Mouse (Mus musculus): ENCODE measurements around the gene Msh3. TPM values are rescaled to one million over a fixed set of nuclear protein-coding genes. Genes with fewer than 3 reads are reported as not detected.

Msh3 gene
- polyA plus RNA-seq, 1 experiment from 2014 or later, result 27.5 TPM

DNA sequence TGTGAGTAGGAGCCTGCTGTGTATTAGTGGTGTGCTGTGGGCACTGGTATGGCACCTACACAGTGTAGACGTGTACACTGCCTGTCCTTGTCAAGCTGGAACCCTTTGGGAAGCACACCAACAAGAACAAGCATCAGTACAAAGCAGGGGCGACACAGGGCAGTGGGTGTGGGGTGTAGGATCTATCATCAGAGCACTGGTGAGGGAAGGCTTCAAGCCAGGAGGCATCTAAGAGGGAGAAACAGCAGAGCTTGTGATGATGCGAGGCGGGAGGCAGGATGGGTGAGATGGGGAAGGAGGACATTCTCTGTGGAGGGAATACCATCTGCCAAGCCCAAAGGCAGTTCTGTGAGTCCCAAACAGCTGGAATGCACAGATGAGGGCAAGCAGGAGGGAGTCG lies 107.8 kb downstream of the Msh3 start:
- no peak overlapping the region for H3K27ac ChIP-seq
- H3K9ac ChIP-seq, result no peak overlapping the region
- no peak overlapping the region for H3K4me3 ChIP-seq (replicated peaks; ENCODE audit: low read length)
- H3K36me3 ChIP-seq (replicated peaks; ENCODE audit: control insufficient read depth, insufficient read depth), result 0 out of 2 replicates have a peak, but pooled peaks cover 3% of the 10 kb centered on the region
- H3K4me1 ChIP-seq (replicated peaks; ENCODE audit: control insufficient read depth, insufficient read depth, low read length), result no peaks in the 10 kb centered on the region
- H3K4me2 ChIP-seq (replicated peaks), result no peak overlapping the region
- DNase-seq (ENCODE audit: low spot score) (no peak), ATAC-seq (ENCODE audit: low FRiP score) (no peak)
- 94% methylated on average over 5 of the region's 5 CpGs for WGBS
- H3K9me3 ChIP-seq (ENCODE audit: control insufficient read depth, low read length), result no peaks in the 10 kb centered on the region
- H3K27me3 ChIP-seq (ENCODE audit: control insufficient read depth, insufficient read depth, low read length), result no peaks in the 10 kb centered on the region

DNA sequence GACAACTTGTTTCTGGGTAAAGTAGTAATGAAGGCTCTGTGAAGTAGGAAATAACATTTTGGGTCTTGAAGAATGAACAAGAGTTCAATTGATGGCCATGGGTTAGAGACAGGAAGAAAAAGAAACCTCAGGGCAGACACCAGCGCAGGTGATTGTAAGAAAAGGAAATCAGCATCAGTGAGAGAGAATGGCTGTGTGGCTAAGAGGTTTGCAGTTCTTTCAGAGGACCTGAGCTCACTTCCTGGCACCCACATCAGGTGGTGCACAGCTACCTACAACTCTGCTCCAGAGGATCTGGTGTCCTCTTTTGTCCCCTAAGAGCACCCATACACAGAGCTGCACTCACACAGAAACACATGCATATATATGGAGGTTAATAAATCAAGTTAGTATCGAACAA lies 110.1 kb downstream of the Msh3 start:
- WGBS, result 100% methylated on average over 2 of the region's 2 CpGs
- 0 out of 2 replicates have a peak, but pooled peaks cover 2% of the 10 kb centered on the region for H3K36me3 ChIP-seq (replicated peaks; ENCODE audit: control insufficient read depth, insufficient read depth)
- H3K4me2 ChIP-seq (replicated peaks), result no peak overlapping the region
- no peak overlapping the region for H3K9ac ChIP-seq
- ATAC-seq (ENCODE audit: low FRiP score), result no peak
- no peak overlapping the region for H3K4me3 ChIP-seq (replicated peaks; ENCODE audit: low read length)
- no peaks in the 10 kb centered on the region for H3K27me3 ChIP-seq (ENCODE audit: control insufficient read depth, insufficient read depth, low read length)
- no peaks in the 10 kb centered on the region for H3K9me3 ChIP-seq (ENCODE audit: control insufficient read depth, low read length)
- no peak overlapping the region for H3K27ac ChIP-seq
- no peak for DNase-seq (ENCODE audit: low spot score)
- H3K4me1 ChIP-seq (replicated peaks; ENCODE audit: control insufficient read depth, insufficient read depth, low read length), result no peaks in the 10 kb centered on the region

DNA sequence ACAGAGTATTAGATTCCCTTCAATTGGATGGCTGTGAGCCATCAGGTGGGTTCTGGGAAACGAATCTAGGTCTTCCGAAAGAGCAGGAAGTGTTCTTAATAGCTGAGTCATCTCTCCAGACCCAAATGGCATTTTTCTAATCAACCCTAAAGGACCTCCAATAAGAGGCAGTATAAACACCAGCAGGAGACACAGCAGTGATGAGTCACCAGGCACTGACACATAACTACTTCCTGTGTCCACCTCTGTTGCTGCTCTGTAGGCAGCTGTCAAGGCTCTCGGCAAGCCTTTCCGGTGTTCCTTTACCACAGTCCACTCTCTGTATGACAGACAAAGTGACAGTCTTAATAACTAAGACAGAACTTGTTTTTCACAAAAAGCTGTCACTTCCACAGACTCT lies 113.4 kb downstream of the Msh3 start:
- Histone ChIP-seq H3K4me1 (replicated peaks; ENCODE audit: control insufficient read depth, insufficient read depth, low read length) (no peaks in the 10 kb centered on the region), H3K27ac (no peak overlapping the region), H3K9me3 (ENCODE audit: control insufficient read depth, low read length) (no peaks in the 10 kb centered on the region), H3K36me3 (replicated peaks; ENCODE audit: control insufficient read depth, insufficient read depth) (no peaks in the 10 kb centered on the region), H3K27me3 (ENCODE audit: control insufficient read depth, insufficient read depth, low read length) (no peaks in the 10 kb centered on the region), H3K4me3 (replicated peaks; ENCODE audit: low read length) (no peak overlapping the region), H3K9ac (no peak overlapping the region), H3K4me2 (replicated peaks) (no peak overlapping the region)
- WGBS, result 86% methylated on average over 4 of the region's 4 CpGs
- DNase-seq (ENCODE audit: low spot score) (no peak), ATAC-seq (ENCODE audit: low FRiP score) (no peak)

DNA sequence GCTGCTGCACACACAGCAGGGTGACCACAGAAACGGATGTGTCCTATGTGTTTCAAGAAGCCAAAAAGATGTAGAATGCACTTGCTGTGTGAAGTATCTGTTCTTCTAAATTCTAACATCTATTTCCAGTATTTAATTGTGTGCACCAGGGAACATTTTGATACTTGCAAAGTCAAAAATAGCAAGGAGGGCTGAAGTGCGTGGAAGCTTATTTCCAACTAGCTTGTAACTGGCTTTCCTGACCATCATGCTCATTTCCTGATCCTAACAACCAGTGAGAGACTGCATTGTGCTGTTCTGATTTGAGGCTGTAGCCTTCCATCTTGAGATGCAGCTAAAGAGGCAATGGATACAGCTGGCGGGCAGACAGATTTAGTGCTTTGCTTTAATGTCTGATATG lies 116.9 kb downstream of the Msh3 start:
- Histone ChIP-seq H3K9ac (no peak overlapping the region), H3K27ac (no peak overlapping the region), H3K27me3 (ENCODE audit: control insufficient read depth, insufficient read depth, low read length) (no peaks in the 10 kb centered on the region), H3K9me3 (ENCODE audit: control insufficient read depth, low read length) (no peaks in the 10 kb centered on the region), H3K4me2 (replicated peaks) (no peak overlapping the region), H3K36me3 (replicated peaks; ENCODE audit: control insufficient read depth, insufficient read depth) (0 out of 2 replicates have a peak, but pooled peaks cover 4% of the 10 kb centered on the region), H3K4me3 (replicated peaks; ENCODE audit: low read length) (no peak overlapping the region), H3K4me1 (replicated peaks; ENCODE audit: control insufficient read depth, insufficient read depth, low read length) (no peaks in the 10 kb centered on the region)
- no peak for DNase-seq (ENCODE audit: low spot score)
- 95% methylated on average over 3 of the region's 3 CpGs for WGBS
- ATAC-seq (ENCODE audit: low FRiP score), result no peak

DNA sequence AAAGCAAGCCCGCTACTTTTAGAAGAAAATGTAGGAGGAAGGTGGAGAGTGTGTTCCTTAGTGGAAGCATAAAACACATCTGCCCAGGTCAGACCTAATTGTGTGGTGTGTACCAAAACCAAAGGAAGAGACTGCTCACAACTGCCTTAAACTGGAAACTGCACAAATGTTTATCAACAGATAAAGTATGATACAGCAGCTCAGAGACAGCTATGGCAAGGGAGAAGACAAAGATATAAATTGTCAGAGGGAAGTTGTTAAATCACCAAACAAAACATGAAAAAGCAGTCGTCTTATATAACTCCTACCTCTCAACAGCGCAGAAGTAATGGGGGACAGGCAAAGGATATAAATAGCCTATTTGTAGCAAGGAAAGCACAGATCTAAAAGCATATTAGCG lies 117.8 kb downstream of the Msh3 start:
- DNase-seq (ENCODE audit: low spot score) (no peak), ATAC-seq (ENCODE audit: low FRiP score) (no peak)
- no peaks in the 10 kb centered on the region for H3K27me3 ChIP-seq (ENCODE audit: control insufficient read depth, insufficient read depth, low read length)
- H3K9ac ChIP-seq, result no peak overlapping the region
- H3K36me3 ChIP-seq (replicated peaks; ENCODE audit: control insufficient read depth, insufficient read depth), result 0 out of 2 replicates have a peak, but pooled peaks cover 4% of the 10 kb centered on the region
- H3K9me3 ChIP-seq (ENCODE audit: control insufficient read depth, low read length), result no peaks in the 10 kb centered on the region
- no peak overlapping the region for H3K27ac ChIP-seq
- H3K4me1 ChIP-seq (replicated peaks; ENCODE audit: control insufficient read depth, insufficient read depth, low read length), result no peaks in the 10 kb centered on the region
- 95% methylated on average over 4 of the region's 4 CpGs for WGBS
- H3K4me2 ChIP-seq (replicated peaks), result no peak overlapping the region
- H3K4me3 ChIP-seq (replicated peaks; ENCODE audit: low read length), result no peak overlapping the region

DNA sequence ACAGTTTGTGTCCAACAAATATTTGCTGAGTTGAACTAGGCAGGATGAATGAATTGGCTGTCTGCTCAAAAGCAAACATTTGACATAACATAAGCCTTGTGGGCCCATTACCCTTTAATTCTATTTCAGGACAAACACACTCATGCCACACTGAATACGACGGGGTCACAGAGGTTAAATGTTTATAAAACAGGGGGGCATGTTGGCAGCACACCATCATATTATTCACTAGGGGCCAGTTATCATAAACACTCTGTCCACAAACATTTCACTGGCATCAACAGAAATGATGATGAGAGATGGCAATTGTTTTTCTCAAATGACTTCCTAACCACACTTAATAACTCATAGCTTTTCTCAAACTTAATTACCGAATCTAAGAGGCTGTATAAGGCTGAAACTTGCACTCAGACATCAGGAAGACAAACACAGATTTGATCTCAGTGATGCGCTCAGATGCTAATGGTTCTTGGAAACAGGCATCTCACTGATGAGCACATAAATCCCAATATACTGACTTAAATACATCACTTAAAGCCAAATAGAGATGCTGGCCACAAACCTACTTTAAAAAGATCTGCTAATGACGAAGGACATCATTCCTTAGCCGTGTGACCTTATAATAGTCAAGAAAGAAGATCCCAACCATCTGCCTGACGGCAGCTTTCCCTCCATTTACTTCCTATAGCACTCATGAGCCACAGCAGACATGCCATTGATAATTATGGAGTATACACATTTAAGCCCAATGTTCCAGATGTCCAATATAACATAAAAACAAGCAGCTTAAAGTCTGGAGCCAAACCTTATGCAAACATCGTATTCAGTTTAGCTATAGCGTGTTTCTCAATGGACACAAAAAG lies 122.5 kb downstream of the Msh3 start:
- Histone ChIP-seq H3K27ac (no peak overlapping the region; the same call in 1 of the 2 replicates), H3K4me3 (replicated peaks; ENCODE audit: low read length) (no peak overlapping the region), H3K36me3 (replicated peaks; ENCODE audit: control insufficient read depth, insufficient read depth) (0 out of 2 replicates have a peak, but pooled peaks cover 4% of the 10 kb centered on the region), H3K4me2 (replicated peaks) (no peak overlapping the region), H3K9ac (no peak overlapping the region), H3K27me3 (ENCODE audit: control insufficient read depth, insufficient read depth, low read length) (no peaks in the 10 kb centered on the region), H3K4me1 (replicated peaks; ENCODE audit: control insufficient read depth, insufficient read depth, low read length) (no peaks in the 10 kb centered on the region), H3K9me3 (ENCODE audit: control insufficient read depth, low read length) (no peaks in the 10 kb centered on the region)
- WGBS, result 85% methylated on average over 9 of the region's 9 CpGs
- ATAC-seq (ENCODE audit: low FRiP score), result no peak
- no peak for DNase-seq (ENCODE audit: low spot score)

DNA sequence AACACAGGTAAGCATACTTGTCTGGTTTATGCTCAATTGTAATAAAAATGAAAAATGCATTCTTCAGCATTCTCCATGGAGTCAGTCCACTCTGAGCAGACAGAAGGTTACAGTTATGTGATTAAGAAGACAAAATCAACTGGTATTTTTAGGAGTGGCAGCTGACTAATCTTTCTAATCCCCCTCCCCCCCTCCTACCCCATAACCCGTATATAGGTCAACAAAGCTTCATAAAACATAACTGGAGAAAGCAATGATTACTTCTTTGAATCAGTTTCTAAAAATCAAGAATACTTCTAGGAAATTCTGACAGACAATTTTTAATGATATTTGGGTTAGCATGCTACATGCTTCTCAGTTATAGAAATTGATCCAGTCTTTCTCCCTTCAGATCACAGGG lies 126.8 kb downstream of the Msh3 start:
- Histone ChIP-seq H3K36me3 (replicated peaks; ENCODE audit: control insufficient read depth, insufficient read depth) (no peaks in the 10 kb centered on the region), H3K27ac (no peak overlapping the region), H3K4me3 (replicated peaks; ENCODE audit: low read length) (no peak overlapping the region), H3K4me1 (replicated peaks; ENCODE audit: control insufficient read depth, insufficient read depth, low read length) (no peaks in the 10 kb centered on the region), H3K4me2 (replicated peaks) (no peak overlapping the region), H3K27me3 (ENCODE audit: control insufficient read depth, insufficient read depth, low read length) (no peaks in the 10 kb centered on the region), H3K9ac (no peak overlapping the region), H3K9me3 (ENCODE audit: control insufficient read depth, low read length) (no peaks in the 10 kb centered on the region)
- 86% methylated on average over 1 of the region's 1 CpGs for WGBS
- DNase-seq (ENCODE audit: low spot score) (no peak), ATAC-seq (ENCODE audit: low FRiP score) (no peak)

DNA sequence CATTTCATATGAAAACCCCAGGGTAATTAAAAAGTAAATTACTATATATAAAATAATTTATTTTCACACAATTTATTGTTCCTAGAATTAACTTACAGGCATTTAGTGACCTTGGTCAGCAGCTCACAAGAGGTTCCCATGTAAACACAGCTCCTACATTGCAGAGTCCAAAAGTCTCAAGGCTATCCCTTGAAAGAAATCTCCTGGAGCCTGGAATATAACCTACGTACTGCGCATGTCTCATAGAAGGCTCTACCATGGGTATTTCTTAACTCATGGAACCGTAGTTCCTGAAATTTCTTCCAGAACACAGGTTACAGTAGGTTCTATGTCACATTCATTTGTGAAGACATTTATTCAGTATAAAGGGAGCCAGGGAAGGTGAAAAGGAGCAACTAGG lies 131.2 kb downstream of the Msh3 start:
- Histone ChIP-seq H3K4me1 (replicated peaks; ENCODE audit: control insufficient read depth, insufficient read depth, low read length) (no peaks in the 10 kb centered on the region), H3K27ac (no peak overlapping the region), H3K4me3 (replicated peaks; ENCODE audit: low read length) (no peak overlapping the region), H3K9me3 (ENCODE audit: control insufficient read depth, low read length) (no peaks in the 10 kb centered on the region), H3K36me3 (replicated peaks; ENCODE audit: control insufficient read depth, insufficient read depth) (peaks cover 14% of the 10 kb centered on the region), H3K27me3 (ENCODE audit: control insufficient read depth, insufficient read depth, low read length) (no peaks in the 10 kb centered on the region), H3K4me2 (replicated peaks) (no peak overlapping the region), H3K9ac (no peak overlapping the region)
- DNase-seq (ENCODE audit: low spot score) (no peak), ATAC-seq (ENCODE audit: low FRiP score) (no peak)
- 98% methylated on average over 3 of the region's 3 CpGs for WGBS

DNA sequence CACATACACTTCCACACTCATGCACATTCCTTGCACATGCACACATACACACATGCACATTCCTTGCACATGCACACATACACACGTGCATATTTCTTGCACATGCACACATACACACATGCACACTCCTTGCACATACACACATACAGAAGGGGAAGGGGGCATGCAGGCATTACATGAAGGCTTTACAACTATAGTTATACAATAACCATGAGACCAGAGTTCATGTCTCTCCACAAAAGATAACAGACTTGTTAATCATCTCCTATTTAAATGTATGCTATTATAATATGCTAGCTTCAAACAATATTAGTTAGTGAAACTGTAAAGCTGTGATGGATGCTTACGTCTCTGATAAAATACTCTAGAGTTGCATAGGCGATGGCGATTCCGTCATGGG lies 132.0 kb downstream of the Msh3 start:
- H3K4me3 ChIP-seq (replicated peaks; ENCODE audit: low read length), result no peak overlapping the region
- H3K9me3 ChIP-seq (ENCODE audit: control insufficient read depth, low read length), result no peaks in the 10 kb centered on the region
- H3K4me2 ChIP-seq (replicated peaks), result no peak overlapping the region
- 98% methylated on average over 5 of the region's 5 CpGs for WGBS
- no peak overlapping the region for H3K27ac ChIP-seq
- no peak for ATAC-seq (ENCODE audit: low FRiP score)
- peaks cover 14% of the 10 kb centered on the region for H3K36me3 ChIP-seq (replicated peaks; ENCODE audit: control insufficient read depth, insufficient read depth)
- H3K4me1 ChIP-seq (replicated peaks; ENCODE audit: control insufficient read depth, insufficient read depth, low read length), result no peaks in the 10 kb centered on the region
- DNase-seq (ENCODE audit: low spot score), result no peak
- H3K27me3 ChIP-seq (ENCODE audit: control insufficient read depth, insufficient read depth, low read length), result no peaks in the 10 kb centered on the region
- H3K9ac ChIP-seq, result no peak overlapping the region

Data from hindbrain, embryonic 14.5 days (tissue).